Mouse (Mus musculus): ENCODE measurements around the gene Dsn1. TPM values are rescaled to one million over a fixed set of nuclear protein-coding genes. Genes with fewer than 3 reads are reported as not detected.

The Dsn1 gene
- polyA plus RNA-seq, 1 experiment from 2014 or later = 37.9 TPM

DNA sequence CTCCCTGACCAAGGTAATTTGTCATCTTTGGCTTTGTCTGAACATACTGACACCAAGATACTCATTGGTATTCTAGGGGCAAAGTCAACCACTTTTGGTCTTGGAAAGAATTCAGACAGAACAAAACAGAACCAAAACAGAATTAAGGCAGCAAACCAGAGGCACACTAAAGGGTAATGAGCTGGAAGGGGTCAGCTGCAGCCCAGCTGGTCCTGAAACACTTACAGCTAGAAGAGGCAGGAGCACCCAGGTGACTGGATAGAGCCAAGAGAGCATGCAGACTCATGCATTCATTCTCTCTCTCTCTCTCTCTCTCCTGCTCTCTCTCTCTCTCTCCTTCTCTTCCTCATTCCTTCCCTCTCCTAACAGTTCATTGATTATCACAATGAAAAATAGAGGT, 30.2 kb downstream of the Dsn1 start:
- Histone ChIP-seq H3K9me3 (ENCODE audit: low read length) (no peaks in the 10 kb centered on the region), H3K4me2 (replicated peaks; ENCODE audit: low read depth, low read length) (no peak overlapping the region), H3K4me1 (ENCODE audit: insufficient read depth, low read length) (peaks cover 4% of the 10 kb centered on the region; the same call in 1 of the 2 replicates), H3K27ac (ENCODE audit: low read length) (no peak overlapping the region), H3K36me3 (ENCODE audit: insufficient read depth, low read length) (no peaks in the 10 kb centered on the region), H3K9ac (replicated peaks; ENCODE audit: low read length) (no peak overlapping the region), H3K27me3 (ENCODE audit: insufficient read depth, low read length) (no peaks in the 10 kb centered on the region), H3K4me3 (ENCODE audit: low read length) (no peak overlapping the region)
- no peak for ATAC-seq (ENCODE audit: low FRiP score, low TSS enrichment)

DNA sequence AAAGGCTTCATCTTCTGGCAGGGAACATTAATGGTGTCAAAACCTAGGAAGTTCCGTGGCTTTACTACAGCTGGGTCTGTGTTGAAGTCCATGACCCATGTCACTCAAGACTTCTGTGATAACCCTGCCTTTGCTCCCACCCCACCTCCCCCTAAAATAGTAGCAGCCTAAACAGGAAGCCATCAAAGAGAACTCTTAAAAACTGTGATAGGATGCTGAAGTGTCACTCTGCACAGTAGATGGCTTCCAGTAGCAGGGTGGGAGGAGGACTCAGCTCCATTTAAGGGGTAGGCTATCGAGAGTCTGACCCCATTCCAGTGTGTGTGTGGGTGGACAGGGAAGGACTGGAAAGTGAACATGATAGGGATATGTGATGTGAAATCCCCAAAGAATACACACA, 32.0 kb downstream of the Dsn1 start:
- ATAC-seq (ENCODE audit: low FRiP score, low TSS enrichment) = peak; percentile 42; the same call in 1 of the 2 replicates
- Histone ChIP-seq H3K27me3 (ENCODE audit: insufficient read depth, low read length) (no peaks in the 10 kb centered on the region), H3K9me3 (ENCODE audit: low read length) (no peaks in the 10 kb centered on the region), H3K9ac (replicated peaks; ENCODE audit: low read length) (no peak overlapping the region), H3K4me3 (ENCODE audit: low read length) (no peak overlapping the region), H3K36me3 (ENCODE audit: insufficient read depth, low read length) (no peaks in the 10 kb centered on the region), H3K4me1 (ENCODE audit: insufficient read depth, low read length) (peaks cover 4% of the 10 kb centered on the region; the same call in 1 of the 2 replicates), H3K27ac (ENCODE audit: low read length) (no peak overlapping the region), H3K4me2 (replicated peaks; ENCODE audit: low read depth, low read length) (no peak overlapping the region)
- WGBS = 29% methylated on average over 2 of the region's 2 CpGs

- H3K9me3 ChIP-seq (ENCODE audit: low read length) = no peaks in the 10 kb centered on the region
- H3K9ac ChIP-seq (replicated peaks; ENCODE audit: low read length) = no peak overlapping the region
- 85% methylated on average over 5 of the region's 5 CpGs for WGBS
- no peaks in the 10 kb centered on the region for H3K27me3 ChIP-seq (ENCODE audit: insufficient read depth, low read length)
- no peak overlapping the region for H3K4me3 ChIP-seq (ENCODE audit: low read length)
- no peaks in the 10 kb centered on the region for H3K36me3 ChIP-seq (ENCODE audit: insufficient read depth, low read length)
- no peak for ATAC-seq (ENCODE audit: low FRiP score, low TSS enrichment)
- peaks cover 4% of the 10 kb centered on the region; the same call in 1 of the 2 replicates for H3K4me1 ChIP-seq (ENCODE audit: insufficient read depth, low read length)
- no peak overlapping the region for H3K27ac ChIP-seq (ENCODE audit: low read length)
- H3K4me2 ChIP-seq (replicated peaks; ENCODE audit: low read depth, low read length) = no peak overlapping the region
Measured at GRCm38 (mm10) chr2:156973316-156974100, 33.4 kb downstream of the Dsn1 start.

GRCm38 (mm10) chr2:156970253-156970652, 36.7 kb downstream of the Dsn1 start:
- Histone ChIP-seq H3K4me1 (ENCODE audit: insufficient read depth, low read length) (0 out of 2 replicates have a peak, but pooled peaks cover 4% of the 10 kb centered on the region), H3K27ac (ENCODE audit: low read length) (peak overlapping the region; percentile 20; the same call in 1 of the 2 replicates), H3K9me3 (ENCODE audit: low read length) (no peaks in the 10 kb centered on the region), H3K4me2 (replicated peaks; ENCODE audit: low read depth, low read length) (no peak overlapping the region), H3K4me3 (ENCODE audit: low read length) (no peak overlapping the region), H3K9ac (replicated peaks; ENCODE audit: low read length) (no peak overlapping the region), H3K27me3 (ENCODE audit: insufficient read depth, low read length) (no peaks in the 10 kb centered on the region), H3K36me3 (ENCODE audit: insufficient read depth, low read length) (no peaks in the 10 kb centered on the region)
- 60% methylated on average over 7 of the region's 7 CpGs for WGBS
- ATAC-seq (ENCODE audit: low FRiP score, low TSS enrichment) = no peak

- no peak overlapping the region for H3K9ac ChIP-seq (replicated peaks; ENCODE audit: low read length)
- no peaks in the 10 kb centered on the region for H3K27me3 ChIP-seq (ENCODE audit: insufficient read depth, low read length)
- no peak overlapping the region for H3K4me3 ChIP-seq (ENCODE audit: low read length)
- no peak for ATAC-seq (ENCODE audit: low FRiP score, low TSS enrichment)
- no peaks in the 10 kb centered on the region for H3K9me3 ChIP-seq (ENCODE audit: low read length)
- 80% methylated on average over 4 of the region's 4 CpGs for WGBS
- no peak overlapping the region for H3K4me2 ChIP-seq (replicated peaks; ENCODE audit: low read depth, low read length)
- H3K27ac ChIP-seq (ENCODE audit: low read length) = no peak overlapping the region
- H3K36me3 ChIP-seq (ENCODE audit: insufficient read depth, low read length) = no peaks in the 10 kb centered on the region
- H3K4me1 ChIP-seq (ENCODE audit: insufficient read depth, low read length) = 0 out of 2 replicates have a peak, but pooled peaks cover 4% of the 10 kb centered on the region
Measured at GRCm38 (mm10) chr2:156968501-156968900, 38.5 kb downstream of the Dsn1 start.

DNA sequence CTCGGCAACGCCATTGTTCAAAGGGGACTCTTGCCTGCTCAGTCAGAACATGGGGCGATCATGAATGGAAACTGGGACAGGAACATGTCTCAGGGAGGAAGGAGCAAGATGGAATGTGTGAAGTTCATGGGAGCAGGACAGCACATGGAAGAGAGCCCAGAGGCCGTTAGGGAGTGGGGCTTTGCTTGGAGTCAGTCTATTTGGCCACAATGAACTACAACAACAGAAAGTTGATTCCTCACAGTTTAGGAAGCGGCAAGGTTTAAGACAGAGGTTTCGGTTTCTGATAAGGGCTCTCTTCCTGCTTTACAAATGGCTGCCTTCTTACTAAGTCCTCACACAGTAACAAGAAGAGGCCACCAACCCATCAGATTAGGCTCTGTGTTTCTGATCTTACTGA, 39.6 kb downstream of the Dsn1 start:
- no peak overlapping the region for H3K4me2 ChIP-seq (replicated peaks; ENCODE audit: low read depth, low read length)
- WGBS = 79% methylated on average over 6 of the region's 6 CpGs

DNA sequence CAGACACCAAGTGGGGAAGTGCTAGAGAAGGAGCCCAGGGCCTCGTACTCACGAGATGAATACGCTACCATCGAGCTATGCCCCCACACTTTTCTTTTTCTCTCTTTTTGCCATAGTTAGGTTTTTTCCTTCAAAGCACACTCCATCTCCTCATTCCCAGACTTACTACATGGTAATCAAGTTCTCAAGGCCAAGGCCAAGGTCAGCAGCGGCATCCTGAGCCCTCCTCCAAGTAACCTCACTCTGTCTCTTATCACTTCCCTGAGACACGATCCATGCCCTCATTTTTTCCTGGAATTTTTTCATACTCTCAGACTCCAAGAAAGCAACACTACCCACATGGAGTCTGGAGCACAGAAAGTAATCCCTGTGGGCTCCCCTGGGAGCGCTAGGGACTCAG, 43.1 kb downstream of the Dsn1 start:
- Histone ChIP-seq H3K4me2 (replicated peaks; ENCODE audit: low read depth, low read length) (no peak overlapping the region), H3K27me3 (ENCODE audit: insufficient read depth, low read length) (no peaks in the 10 kb centered on the region), H3K9ac (replicated peaks; ENCODE audit: low read length) (no peak overlapping the region), H3K4me1 (ENCODE audit: insufficient read depth, low read length) (0 out of 2 replicates have a peak, but pooled peaks cover 4% of the 10 kb centered on the region), H3K36me3 (ENCODE audit: insufficient read depth, low read length) (no peaks in the 10 kb centered on the region), H3K9me3 (ENCODE audit: low read length) (no peaks in the 10 kb centered on the region), H3K4me3 (ENCODE audit: low read length) (no peak overlapping the region), H3K27ac (ENCODE audit: low read length) (no peak overlapping the region)
- WGBS = 90% methylated on average over 7 of the region's 7 CpGs
- ATAC-seq (ENCODE audit: low FRiP score, low TSS enrichment) = no peak

More for the DNA sequence above, 39.6 kb downstream of the Dsn1 start:
- H3K27me3 ChIP-seq (ENCODE audit: insufficient read depth, low read length) = no peaks in the 10 kb centered on the region
- no peaks in the 10 kb centered on the region for H3K36me3 ChIP-seq (ENCODE audit: insufficient read depth, low read length)
- H3K4me1 ChIP-seq (ENCODE audit: insufficient read depth, low read length) = 0 out of 2 replicates have a peak, but pooled peaks cover 4% of the 10 kb centered on the region
- H3K4me3 ChIP-seq (ENCODE audit: low read length) = no peak overlapping the region
- H3K9me3 ChIP-seq (ENCODE audit: low read length) = no peaks in the 10 kb centered on the region
- no peak overlapping the region for H3K9ac ChIP-seq (replicated peaks; ENCODE audit: low read length)
- no peak for ATAC-seq (ENCODE audit: low FRiP score, low TSS enrichment)
- H3K27ac ChIP-seq (ENCODE audit: low read length) = no peak overlapping the region

- no peak for ATAC-seq (ENCODE audit: low FRiP score, low TSS enrichment)
- 85% methylated on average over 9 of the region's 9 CpGs for WGBS
- no peaks in the 10 kb centered on the region for H3K4me1 ChIP-seq (ENCODE audit: insufficient read depth, low read length)
- H3K27me3 ChIP-seq (ENCODE audit: insufficient read depth, low read length) = no peaks in the 10 kb centered on the region
- H3K4me3 ChIP-seq (ENCODE audit: low read length) = no peak overlapping the region
- H3K4me2 ChIP-seq (replicated peaks; ENCODE audit: low read depth, low read length) = no peak overlapping the region
- 0 out of 2 replicates have a peak, but pooled peaks cover 4% of the 10 kb centered on the region for H3K36me3 ChIP-seq (ENCODE audit: insufficient read depth, low read length)
- H3K27ac ChIP-seq (ENCODE audit: low read length) = no peak overlapping the region
- no peaks in the 10 kb centered on the region for H3K9me3 ChIP-seq (ENCODE audit: low read length)
- no peak overlapping the region for H3K9ac ChIP-seq (replicated peaks; ENCODE audit: low read length)
Measured at GRCm38 (mm10) chr2:156958496-156959252, 48.3 kb downstream of the Dsn1 start.

DNA sequence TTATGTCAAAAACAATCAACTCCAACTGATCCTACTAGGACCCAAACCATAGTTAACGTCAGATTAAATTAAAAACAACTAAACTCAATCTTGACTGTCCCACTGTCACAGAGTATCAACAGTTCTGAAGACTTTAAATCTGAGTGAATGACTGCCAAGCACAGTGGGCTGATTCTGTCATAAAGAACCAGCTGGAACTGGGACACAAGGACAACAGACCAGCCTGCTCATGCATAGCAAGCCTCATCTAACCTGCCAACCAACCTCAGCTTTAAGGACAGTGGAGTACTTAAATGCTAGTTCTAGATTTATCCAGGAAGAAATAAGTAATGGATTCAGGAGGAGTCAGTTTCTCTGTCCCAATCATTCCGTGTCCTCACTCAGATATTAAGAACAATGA, 49.9 kb downstream of the Dsn1 start:
- H3K27ac ChIP-seq (ENCODE audit: low read length) = no peak overlapping the region
- H3K27me3 ChIP-seq (ENCODE audit: insufficient read depth, low read length) = no peaks in the 10 kb centered on the region
- H3K36me3 ChIP-seq (ENCODE audit: insufficient read depth, low read length) = 0 out of 2 replicates have a peak, but pooled peaks cover 4% of the 10 kb centered on the region
- no peaks in the 10 kb centered on the region for H3K9me3 ChIP-seq (ENCODE audit: low read length)
- 77% methylated on average over 2 of the region's 2 CpGs for WGBS
- H3K4me2 ChIP-seq (replicated peaks; ENCODE audit: low read depth, low read length) = no peak overlapping the region
- H3K4me3 ChIP-seq (ENCODE audit: low read length) = no peak overlapping the region
- no peak overlapping the region for H3K9ac ChIP-seq (replicated peaks; ENCODE audit: low read length)
- no peak for ATAC-seq (ENCODE audit: low FRiP score, low TSS enrichment)
- H3K4me1 ChIP-seq (ENCODE audit: insufficient read depth, low read length) = no peaks in the 10 kb centered on the region

DNA sequence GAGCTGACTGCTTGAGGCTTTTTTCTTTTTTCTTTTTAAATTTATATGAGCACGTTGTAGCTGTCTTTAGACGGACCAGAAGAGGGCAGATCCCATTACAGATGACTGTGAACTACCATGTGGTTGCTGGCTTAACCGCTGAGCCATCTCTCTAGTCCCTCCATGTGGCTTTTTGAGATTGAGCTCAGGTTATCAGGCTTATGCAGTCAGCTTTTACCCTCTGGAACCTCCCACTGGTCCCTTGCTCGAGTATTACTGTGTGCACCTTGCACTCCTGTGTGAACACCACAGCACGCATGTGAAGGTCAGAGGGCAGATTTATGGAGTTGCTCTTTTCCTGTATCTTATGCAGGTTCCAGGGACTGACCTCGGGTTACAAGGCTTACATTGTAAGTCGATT, 50.6 kb downstream of the Dsn1 start:
- H3K4me1 ChIP-seq (ENCODE audit: insufficient read depth, low read length) = no peaks in the 10 kb centered on the region
- WGBS = 63% methylated on average over 7 of the region's 7 CpGs
- ATAC-seq (ENCODE audit: low FRiP score, low TSS enrichment) = no peak
- no peaks in the 10 kb centered on the region for H3K27me3 ChIP-seq (ENCODE audit: insufficient read depth, low read length)
- H3K9me3 ChIP-seq (ENCODE audit: low read length) = no peaks in the 10 kb centered on the region
- H3K27ac ChIP-seq (ENCODE audit: low read length) = no peak overlapping the region
- 0 out of 2 replicates have a peak, but pooled peaks cover 4% of the 10 kb centered on the region for H3K36me3 ChIP-seq (ENCODE audit: insufficient read depth, low read length)
- no peak overlapping the region for H3K4me3 ChIP-seq (ENCODE audit: low read length)
- H3K9ac ChIP-seq (replicated peaks; ENCODE audit: low read length) = no peak overlapping the region
- no peak overlapping the region for H3K4me2 ChIP-seq (replicated peaks; ENCODE audit: low read depth, low read length)

All from kidney, embryonic 16.5 days (tissue).